Mouse (Mus musculus) adrenal gland, postnatal 14 days (tissue): ENCODE measurements at regions not wholly inside any gene's neighbourhood (a gene's known extent, or its start where the extent isn't known, plus 50 kb on each side); places are given as distances from the start of the nearest gene placed in this dataset.

Experiments used
- DNase-seq: peaks from one replicate; pipeline ENCODE4 v3.0.0; 2021; ENCODE audit warnings: mixed read lengths

DNA sequence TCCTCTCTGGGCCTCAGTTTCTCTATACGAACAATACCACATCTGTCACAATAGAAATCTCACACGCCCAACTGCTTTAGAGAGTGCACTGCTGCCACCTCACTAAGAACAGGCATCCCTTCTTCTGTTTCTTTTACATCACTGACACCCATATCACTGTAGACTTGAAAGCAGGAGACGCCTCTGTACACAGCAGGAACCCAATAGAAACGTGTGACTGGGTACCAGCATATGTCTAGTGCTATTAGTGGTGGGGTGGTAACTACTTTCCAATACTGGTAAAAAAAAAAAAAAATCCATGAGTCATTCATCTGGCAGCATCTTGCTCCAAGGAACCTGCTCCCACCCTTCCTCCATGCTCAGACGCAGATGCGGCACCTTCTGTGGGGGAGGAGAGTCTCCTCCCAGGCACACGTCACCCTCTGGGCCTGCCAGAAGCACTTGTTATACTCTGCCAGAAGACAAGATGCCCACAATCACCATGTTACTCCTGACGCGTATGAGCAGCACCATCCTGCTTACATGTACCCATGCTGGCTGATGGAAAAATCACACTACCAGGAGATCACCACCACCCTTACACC lies 151.3 kb upstream of the Plxna4 start:
- DNase-seq: no peak

DNA sequence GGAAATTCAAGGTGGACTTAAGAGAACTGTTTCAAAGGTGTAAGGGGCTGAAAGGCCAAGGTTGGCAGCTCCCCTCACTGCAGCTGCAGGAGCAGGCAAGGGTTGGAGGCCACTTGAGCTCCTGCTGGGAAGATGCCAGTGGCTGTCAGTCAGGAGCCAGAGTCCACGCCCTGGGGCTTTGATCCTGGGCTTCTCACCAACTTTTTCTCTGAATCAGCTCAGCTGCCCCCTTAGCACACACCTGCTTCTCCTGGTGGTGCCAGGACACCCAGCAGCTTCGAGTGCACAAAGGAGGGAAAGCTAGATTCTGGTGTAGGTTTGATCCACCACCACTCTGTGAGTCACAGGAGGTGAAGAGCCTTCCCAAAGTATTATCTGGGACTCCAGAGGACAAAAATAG lies 140.7 kb upstream of the Plxna4 start:
- peak; percentile 38 for DNase-seq

DNA sequence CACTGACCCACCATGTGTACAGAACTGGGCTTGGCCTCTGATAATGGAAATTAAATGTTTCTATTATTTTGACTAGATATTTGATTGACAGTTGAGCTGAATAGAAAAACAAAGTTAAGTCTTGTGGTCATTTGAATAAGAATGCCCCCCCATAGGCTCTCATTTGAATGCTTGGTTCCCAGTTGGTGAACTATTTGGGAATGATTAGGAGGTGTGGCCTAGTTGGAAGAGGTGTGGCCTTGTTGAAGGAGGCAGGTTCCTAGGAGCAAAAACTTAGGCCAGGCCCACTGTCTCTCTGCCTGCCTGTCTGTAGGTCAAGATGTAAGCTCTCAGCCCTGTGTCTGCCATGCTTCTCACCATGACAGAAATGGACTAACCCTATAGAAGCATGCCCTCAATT lies 138.6 kb upstream of the Plxna4 start:
- DNase-seq: no peak

DNA sequence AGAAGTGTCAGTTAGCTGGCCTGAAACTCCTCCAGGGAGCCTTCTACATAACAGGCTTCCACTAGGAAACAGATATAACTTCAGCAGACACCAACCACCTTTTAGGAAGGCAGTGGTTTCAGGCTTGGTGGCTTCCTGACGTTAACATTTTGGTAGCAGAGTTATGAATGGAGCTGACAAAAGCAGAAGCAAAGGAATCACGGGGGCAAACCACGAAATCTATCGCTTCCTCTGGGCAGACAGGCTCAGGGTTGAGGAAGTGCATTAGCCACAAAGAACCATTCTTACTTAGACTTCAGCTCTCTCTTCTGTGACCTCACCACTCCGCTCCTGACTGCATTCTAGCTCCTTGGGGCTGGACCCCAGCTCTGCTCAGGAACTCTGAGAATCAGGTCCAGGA lies 129.9 kb upstream of the Plxna4 start:
- DNase-seq: no peak

DNA sequence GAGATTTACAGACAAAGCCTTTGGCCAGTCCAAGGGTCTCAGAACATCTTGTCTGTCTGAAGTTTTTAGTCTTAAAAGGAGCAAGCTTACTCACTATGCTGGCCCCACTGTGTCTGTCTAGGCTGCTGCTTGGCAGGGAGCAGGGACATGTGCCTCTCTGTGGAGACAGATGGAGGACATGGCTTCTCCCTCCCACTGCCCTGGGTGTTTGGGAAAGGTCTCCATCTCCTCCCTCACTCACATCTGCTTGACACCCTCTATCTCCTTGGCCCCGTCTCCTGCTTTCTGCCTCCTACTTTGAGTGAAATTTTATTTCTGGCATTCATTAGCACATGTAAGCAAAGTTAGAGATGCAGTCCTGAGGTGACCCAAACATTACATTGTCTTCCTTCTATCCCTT lies 127.1 kb upstream of the Plxna4 start:
- no peak for DNase-seq

DNA sequence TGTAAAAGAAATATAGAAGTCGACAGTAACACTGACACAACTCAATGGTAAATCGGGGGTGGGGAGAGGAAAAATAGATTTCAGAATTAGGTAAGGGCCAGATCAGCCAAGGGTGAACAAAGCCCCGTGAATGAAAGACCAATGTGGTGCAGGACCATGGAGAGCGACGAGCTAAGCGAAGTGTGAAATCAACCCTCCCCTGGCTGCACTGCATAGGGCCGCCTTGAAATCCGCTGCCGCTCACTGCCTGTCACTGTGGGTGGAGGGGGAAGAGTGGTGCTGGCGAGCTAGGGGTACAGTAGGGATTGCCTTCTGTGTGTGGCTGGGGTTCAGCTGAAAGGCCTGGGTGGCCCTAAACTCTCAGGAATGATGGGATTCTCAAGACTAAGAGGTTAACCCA lies 122.2 kb upstream of the Plxna4 start:
- DNase-seq: peak; percentile 74

DNA sequence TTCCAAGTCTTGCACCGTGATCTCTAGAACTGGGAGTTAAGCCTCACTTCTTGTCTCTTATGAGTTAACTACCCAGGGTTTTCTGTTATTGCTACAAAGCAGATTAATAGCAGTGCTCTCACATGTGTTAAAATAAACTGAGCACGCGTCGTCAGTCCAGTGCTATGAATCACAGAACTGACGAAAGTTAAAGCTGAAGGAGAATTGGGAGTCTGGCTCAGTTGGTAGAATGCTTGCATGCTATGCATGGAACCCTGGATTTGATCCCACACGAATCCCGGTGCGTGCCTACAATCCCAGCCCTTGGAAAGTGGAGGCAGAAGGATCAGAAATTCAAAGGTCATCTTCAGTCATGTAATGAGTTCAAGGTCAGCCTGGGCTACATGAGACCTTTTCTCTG lies 121.6 kb upstream of the Plxna4 start:
- DNase-seq: no peak

DNA sequence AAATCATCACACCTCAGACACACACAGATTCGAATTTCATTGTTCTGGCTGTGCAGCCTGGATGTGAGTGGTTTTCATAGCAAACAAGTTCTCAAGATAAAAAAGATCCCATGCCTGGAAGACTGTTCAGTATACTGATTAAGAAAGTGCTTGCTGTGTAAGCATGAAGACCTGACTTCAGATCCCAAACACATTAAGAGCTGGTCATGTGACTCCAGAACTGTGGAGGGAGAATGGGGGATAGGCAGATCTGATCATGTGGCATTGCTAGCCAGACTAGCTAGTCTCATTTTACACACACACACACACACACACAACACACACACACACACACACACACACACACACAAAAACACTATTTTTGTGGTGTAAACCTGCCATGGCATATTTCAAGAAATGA lies 119.4 kb upstream of the Plxna4 start:
- no peak for DNase-seq

DNA sequence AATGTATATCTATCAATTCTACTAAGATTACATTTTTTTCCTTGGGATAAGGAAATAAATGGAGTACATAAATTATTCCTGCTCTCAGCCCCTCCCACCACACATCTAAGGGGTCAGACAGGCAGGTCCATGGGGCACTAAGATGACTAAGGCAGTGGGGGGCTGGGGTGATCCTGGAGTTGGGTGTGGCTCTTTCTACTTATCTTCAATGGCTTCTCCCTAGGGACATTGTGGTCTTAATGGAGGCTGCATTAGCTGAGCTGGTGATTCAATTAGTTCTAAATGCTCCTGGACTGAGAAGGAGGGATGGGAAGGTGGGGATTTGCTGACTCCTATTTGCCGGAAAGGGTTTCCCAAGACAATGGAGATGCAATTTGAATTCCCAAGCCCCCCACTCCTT lies 118.4 kb upstream of the Plxna4 start:
- no peak for DNase-seq

DNA sequence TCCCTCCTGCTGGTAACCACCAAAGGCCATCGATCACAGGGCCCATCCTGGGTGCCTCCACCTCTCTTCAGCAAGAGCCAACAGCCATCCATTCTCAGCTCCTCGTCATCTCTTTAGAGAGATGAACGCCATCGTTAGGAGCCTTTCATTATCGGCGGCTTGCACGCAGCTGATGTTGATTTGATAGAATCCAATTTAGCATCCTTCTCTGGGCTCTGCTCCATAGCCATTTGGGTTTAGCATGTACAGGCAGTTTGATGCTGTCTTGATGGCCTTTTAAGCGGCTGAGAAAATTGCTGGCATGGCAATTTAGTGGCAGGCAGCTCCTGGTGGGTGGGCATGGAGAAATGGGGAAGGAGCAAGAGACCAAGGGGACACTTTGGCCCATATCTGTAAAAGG lies 115.5 kb upstream of the Plxna4 start:
- DNase-seq: no peak

DNA sequence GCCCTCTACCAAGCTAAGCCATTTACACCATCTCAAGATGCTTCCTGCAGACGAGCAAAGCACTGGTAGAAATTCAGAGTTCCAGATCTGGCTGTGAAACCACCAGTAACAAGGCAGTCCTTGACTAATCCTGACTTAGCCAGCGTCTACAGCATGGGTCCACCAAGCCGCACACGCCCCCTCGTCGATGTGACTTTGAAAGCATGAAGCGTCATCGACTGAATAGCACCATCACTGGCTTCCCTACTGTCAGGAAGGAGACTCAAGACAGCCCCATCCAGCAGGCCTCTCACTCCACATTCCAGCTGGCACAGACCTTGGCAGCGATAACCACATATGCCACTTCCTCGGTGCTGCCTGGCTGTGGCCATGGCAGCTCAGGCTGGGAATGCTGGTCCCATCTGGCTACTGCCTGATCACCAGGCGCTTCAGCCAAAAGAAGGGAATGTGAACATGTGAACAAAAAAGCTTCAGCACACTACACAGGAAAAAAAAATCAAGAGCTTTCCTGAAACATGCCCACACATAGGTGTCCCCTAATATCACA lies 114.3 kb upstream of the Plxna4 start:
- DNase-seq: no peak

DNA sequence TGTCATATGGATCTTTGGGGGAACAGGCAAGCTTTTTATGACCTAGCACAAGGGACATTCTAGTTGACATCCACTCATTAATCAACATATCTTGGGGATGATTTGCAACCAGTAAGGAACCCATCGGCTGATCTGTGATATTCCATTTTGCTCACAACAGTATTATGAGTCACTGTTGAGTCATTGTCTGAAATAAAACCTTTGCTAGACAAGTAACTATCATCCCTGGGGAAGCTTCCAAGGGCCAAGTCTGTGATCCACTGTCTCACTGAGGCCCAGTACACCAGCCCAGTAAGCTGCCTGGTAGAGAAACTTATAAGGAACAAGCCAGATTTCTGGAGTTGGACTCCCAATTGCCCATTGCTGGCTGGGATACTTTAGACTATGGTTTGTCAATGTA lies 111.8 kb upstream of the Plxna4 start:
- DNase-seq: no peak

DNA sequence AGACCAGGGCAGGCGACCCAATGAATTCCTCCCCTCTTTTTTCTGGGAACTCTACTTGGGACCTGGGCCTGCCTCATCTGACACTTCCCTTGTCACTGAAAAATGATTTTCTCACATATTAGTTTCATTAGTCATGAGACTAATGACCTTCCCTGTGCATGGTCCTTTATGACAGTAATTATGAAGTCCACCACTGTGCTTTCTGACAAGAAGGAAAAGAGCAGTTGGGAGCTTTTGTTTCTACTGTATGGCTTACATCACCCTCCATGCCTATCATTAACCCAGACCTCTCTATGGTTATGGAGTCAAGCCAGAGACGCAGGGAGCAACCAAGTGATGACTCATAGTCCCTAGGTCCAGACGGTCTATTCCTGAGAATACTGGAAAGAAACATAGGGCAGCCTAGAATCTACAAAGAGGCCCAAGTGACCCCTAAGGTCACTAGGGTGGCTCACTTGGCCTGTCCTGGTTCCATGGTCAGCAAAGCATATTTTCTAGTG lies 109.8 kb upstream of the Plxna4 start:
- no peak for DNase-seq

DNA sequence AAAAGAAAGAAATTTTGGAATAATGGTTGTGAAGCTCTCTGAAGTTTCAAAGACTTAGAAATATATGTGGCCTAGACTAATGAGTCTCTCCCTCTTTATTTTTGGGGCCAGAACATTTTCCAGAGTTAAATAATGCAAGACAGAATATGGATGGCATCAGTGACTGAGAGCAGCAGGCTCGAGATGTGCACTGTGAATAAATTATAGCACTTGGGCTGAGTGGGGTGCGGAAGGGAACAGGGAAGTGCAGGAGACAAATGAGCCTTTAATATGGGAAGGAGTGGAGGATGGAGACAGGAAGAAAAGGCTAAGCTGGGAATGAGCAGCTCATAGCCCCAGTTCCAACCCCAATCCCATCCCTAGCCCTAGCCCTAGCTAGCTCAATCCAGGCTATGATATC lies 108.0 kb upstream of the Plxna4 start:
- DNase-seq: no peak

DNA sequence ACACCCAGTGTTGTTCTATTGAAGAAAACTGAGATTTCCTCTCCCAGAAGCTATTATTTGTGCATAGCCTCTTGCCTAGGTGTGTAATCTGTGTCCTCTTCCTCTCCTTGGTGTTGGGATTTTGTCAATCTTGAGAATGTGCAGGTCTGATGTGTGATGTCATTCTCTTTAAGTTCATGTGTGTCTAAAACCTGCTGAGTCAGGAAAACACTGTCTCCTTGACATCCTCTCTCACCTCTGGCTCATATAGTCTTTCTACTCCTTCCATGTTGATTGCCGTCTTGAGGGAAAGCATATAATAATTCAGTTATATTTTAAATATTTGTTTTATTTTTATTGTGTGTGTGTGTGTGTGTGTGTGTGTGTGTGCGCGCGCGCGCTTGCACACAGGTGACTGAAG lies 84.6 kb upstream of the Plxna4 start:
- DNase-seq: no peak

DNA sequence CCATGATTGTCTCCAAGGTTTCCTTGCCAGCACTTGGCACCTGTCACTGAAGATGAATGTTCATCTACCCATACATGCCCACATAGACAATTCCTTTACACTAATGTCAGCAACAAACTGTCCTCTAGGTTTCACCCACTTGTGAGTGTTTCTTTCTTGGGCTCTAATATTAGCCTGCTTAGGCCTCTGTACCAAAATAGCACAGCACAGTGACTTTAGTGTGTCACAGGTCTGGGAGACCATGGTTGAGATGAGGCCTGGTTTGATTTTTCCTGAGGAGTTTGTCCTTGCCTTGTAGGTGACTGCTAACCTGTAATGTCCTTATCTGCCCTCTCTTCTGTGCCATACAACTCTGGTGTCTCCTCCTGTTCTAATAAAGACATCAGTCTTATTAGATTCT lies 71.8 kb upstream of the Plxna4 start:
- DNase-seq: no peak

DNA sequence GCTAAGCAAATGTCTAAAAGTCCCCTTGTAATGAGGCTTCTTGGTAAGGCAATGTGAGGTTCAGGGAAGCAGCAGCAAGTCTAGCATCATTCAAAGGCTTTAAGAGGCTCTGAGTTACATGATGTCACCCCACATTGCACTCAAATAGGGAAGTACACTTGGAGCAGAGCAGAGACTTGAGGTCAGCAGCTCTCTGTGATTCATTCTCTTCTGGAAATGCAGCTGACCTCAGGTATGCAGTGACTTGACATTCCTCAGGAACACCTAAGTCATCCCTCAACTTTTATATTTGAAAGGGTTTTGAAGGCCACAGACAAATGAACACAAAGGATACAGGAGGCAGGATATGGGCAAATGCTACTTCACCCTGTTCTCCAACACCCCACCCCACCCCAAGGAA lies 69.4 kb upstream of the Plxna4 start:
- no peak for DNase-seq

DNA sequence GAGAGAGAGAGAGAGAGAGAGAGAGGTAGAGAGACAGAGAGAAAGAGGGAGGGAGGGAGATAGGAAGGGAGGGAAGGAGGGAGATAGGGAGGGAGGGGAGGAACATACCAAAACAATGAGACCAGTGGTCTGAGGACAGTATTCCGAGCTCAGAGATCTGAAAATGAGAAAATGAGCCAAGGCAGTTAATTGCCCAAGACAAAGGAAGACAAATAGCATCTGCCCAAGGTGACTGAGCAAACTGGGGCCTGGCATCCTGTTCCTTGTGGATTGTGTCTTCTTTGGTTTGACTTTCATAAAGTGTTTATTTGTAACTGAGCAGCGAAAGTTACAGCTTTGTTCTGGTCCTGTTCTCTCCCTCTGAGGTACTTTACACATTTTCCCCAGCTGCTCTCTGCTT lies 66.2 kb upstream of the Plxna4 start:
- DNase-seq: no peak

DNA sequence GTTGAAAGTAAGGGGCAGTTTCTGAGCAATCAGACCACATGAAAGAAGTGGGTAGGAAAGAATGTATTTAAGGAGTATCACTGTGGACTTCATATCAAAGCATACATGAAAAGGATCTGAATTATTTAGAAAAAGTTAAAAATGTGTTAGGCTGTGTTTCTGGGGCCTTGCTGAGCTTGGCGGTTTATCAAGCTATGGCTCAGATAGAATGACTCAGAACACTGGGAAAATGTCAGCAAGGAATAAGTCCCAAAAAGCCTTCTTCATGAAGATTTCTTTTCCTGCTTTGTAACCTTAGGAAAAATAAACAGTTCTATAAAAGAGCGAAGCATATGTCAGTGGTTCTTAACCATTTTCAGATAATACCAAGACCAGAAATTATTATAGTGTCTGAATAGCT lies 56.0 kb upstream of the Plxna4 start:
- DNase-seq: no peak

DNA sequence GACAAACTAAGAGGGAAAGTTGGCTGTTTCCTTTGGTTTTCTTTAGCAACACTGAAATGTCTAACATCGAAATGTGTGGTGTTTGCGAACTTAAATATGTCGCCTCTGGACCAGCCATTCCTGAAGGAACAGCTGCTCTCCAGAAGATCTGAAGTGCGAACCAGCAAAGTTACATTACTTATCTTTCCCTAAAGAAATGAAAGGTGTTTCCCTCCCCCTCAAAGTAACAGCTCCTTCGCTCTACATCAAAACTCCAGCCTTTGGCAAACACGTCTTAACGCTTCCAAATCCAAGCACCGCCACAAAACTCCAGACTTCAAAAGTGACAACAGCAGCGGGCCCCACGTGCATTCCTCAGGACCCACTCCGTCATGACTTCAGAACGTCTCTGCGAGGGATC lies 50.9 kb upstream of the Plxna4 start:
- no peak for DNase-seq
